Mouse (Mus musculus): ENCODE measurements at regions not wholly inside any gene's neighbourhood (a gene's known extent, or its start where the extent isn't known, plus 50 kb on each side); places are given as distances from the start of the nearest gene placed in this dataset.
A peak's percentile ranks its signal among the peaks of the same experiment; 100 is the strongest.

GRCm38 (mm10) chr10:87639339-87639738, 117.7 kb downstream of the Pah start:
- DNase-seq, result no peak
- intact Hi-C loops (cut with DNase I), result no loop called here

GRCm38 (mm10) chr10:87649091-87649490, 127.5 kb downstream of the Pah start:
- intact Hi-C loops (cut with DNase I), result loop anchor here (1.0 to 2.0 kb wide), 3 partner anchors 322 to 678 kb away; no protein-coding TSS in a partner anchor
- peak; percentile 30 to 41 for DNase-seq

GRCm38 (mm10) chr10:87652139-87652740, 130.6 kb downstream of the Pah start:
- intact Hi-C loops (cut with DNase I), result loop anchor here (5.0 to 10.0 kb wide), 2 partner anchors 200 to 463 kb away; no protein-coding TSS in a partner anchor
- DNase-seq, result no peak

DNA sequence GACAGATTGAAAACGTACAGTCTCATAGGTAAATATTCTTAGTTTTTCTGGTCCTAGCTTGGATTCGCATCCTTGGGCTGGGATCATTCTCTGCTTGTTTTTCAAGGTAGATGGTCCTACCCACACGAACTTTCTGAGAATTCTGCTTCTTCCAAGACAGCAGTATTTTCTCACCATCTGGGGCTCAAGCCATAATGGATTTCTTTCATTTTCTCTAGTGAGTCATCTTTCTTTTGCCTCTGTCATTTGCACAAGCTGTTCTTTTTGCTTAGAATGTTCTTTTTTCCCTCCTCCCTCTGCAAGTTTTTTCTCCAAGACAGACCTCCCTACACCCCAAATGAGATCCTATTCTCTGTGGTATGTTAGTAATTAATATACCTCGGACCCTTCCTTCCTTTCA, 132.5 kb downstream of the Pah start:
- intact Hi-C loops (cut with DNase I), result loop anchor here (5.0 to 10.0 kb wide), 2 partner anchors 198 to 461 kb away; no protein-coding TSS in a partner anchor
- no peak for DNase-seq

DNA sequence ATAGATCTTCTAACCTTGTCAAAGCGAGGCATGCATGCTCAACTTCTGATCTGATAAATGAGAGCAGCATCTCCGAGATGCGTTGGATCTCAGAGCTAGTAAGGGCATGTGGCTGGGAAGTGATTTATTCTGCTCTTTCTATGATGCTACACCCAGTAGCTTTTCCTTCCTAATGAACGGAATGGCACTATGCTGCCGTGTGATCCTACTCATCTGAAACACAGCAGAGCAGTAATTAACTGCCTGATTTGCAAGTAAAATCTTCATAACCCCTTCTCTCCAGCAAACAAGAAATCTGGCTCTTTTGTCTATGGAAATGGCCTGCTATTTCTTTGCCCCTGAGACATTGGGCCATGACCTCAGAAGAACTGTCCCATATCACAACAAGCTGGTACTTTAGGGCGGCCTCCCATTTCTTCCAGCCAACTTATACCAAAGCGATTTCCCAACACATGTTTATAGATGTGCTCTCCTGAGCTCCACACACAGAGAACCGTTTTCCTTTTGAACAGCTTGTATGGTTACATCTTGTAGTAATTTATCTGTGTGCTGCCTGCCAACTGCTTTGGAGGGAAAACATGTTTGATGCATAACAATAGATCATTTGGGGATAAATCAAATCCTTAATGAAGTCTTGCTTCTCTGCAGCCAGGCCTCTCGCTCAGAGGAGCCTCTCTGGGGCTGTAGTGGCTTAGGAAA, 144.6 kb downstream of the Pah start:
- DNase-seq, result peak in 1 of 2 experiments; percentile 5
- intact Hi-C loops (cut with DNase I), result no loop called here

- intact Hi-C loops (cut with DNase I), result no loop called here
- peak; percentile 46 to 57 for DNase-seq
These were observed 145.3 kb downstream of the Pah start for GRCm38 (mm10) chr10:87666719-87667387.

GRCm38 (mm10) chr10:87667651-87668140, 146.1 kb downstream of the Pah start:
- DNase-seq, result peak; percentile 12 to 25
- intact Hi-C loops (cut with DNase I), result no loop called here

GRCm38 (mm10) chr10:87674740-87675420, 153.3 kb downstream of the Pah start:
- DNase-seq, result no peak
- intact Hi-C loops (cut with DNase I), result no loop called here

DNA sequence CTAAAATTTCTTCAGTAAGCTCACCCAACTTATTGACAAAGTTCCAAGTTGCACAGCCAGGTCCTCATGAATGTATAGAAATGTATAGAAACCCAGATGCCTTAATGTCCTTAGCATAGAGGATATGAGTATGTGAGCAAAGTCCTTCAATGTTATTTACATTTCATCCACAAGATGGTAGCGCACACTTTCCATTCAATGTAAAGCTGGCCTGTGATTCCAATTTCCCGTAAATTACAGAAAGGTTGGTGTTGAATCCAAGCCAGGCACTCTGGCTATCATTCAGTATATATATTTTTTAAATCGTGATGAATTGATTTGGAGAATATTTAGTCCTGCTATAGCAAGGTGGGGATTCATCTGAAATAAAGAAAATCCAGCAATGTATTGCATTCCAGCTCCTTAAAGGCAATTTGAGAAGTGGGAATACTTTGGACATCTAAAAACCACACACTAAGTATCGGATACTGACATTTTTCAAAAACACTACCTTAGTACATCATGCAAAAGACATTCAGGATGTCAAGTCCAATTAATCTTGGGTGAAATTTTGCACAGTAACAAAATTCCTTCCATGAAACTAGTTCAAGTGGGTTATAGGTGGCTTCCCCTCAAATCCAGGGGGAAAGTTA, 154.6 kb downstream of the Pah start:
- no peak for DNase-seq
- intact Hi-C loops (cut with DNase I), result no loop called here

GRCm38 (mm10) chr10:87678984-87679383, 157.4 kb downstream of the Pah start:
- intact Hi-C loops (cut with DNase I), result no loop called here
- no peak for DNase-seq

- intact Hi-C loops (cut with DNase I), result no loop called here
- DNase-seq, result no peak
These were observed 164.7 kb downstream of the Pah start for GRCm38 (mm10) chr10:87686311-87686710.

GRCm38 (mm10) chr10:87686785-87687184, 165.2 kb downstream of the Pah start:
- no peak for DNase-seq
- intact Hi-C loops (cut with DNase I), result no loop called here

DNA sequence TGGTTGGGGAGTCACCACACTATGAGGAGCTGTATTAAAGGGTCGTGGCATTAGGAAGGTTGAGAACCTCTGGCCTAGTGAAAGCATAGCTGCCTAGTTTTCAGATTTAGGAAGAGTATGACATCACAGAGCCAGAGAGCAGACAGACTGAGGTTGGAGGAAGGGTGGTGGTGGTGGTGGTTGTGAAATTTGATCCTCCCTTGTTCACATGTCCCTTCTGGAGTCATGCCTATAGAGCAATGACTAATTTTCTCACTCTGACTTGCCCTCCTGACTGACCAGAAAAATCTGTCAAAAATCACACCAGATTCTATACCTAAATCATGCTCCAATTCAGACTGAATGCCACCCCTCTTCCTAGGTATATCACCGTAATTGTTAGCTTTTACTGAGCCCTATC, 166.2 kb downstream of the Pah start:
- intact Hi-C loops (cut with DNase I), result no loop called here
- no peak for DNase-seq

DNA sequence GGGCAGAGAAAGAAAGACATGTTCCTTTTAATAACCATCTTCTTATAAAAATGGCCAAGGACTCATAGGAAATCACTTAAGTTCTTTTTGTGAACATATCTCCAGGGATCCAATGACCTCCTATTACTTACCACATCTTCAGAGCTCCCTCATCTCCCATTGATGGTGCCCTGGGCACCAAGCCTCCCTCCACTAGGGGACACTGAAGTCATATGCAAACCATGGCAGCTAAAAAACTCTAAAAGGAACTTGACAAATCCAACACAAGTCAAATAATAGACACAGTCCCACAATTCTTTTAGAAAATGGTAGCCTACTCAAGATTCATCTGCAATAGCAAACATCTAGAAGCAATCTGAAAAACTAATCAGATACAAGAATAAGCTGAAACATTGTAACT, 167.2 kb upstream of the Igf1 start:
- DNase-seq, result peak in 1 of 2 experiments; percentile 12
- intact Hi-C loops (cut with DNase I), result loop anchor here (5.0 kb wide), 1 partner anchor 281 kb away; no protein-coding TSS in a partner anchor

DNA sequence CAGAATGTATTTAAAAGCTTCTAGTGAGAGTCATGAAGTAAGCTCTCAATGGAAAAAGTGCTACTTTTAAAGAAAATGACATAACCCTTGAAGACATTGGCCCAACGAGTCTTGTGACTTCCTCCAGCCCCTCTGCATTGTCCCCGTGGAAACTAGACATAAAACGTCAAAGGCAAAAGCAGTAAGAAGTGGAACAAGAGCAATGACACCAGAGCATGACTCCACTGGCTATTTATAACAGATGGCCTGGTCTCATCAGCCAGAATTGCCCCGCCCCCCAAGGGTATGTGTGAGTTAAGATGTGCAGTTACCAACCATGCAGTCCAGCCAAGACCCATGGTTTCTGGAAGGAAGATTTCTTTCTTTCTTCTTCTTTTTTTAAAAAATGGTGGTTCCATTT, 161.6 kb upstream of the Igf1 start:
- DNase-seq, result no peak

DNA sequence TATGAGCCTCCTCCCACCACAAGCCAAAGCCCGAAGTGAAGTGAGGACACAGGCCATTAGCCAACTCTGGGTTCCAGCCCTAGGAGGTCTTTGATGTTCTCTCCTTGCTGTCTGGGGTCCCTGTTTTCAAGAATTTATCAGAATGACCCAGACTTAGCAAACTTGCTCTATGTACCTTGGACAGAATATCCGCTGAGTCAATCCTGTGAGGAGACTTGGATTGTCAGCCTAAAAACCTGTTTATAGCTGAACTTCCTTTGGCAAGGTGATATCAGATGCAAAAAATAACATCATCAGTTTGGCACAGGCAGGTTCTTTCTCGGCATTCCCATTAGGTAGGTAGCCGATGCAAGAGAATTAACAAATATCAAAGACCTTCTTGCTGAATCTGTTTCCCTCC, 146.9 kb upstream of the Igf1 start:
- peak; percentile 4 to 7 for DNase-seq
- intact Hi-C loops (cut with DNase I), result no loop called here

More for the DNA sequence above, 161.6 kb upstream of the Igf1 start:
- intact Hi-C loops (cut with DNase I), result no loop called here

- intact Hi-C loops (cut with DNase I), result no loop called here
- peak; percentile 25 to 32 for DNase-seq
These were observed 146.3 kb upstream of the Igf1 start for GRCm38 (mm10) chr10:87711798-87712197.

DNA sequence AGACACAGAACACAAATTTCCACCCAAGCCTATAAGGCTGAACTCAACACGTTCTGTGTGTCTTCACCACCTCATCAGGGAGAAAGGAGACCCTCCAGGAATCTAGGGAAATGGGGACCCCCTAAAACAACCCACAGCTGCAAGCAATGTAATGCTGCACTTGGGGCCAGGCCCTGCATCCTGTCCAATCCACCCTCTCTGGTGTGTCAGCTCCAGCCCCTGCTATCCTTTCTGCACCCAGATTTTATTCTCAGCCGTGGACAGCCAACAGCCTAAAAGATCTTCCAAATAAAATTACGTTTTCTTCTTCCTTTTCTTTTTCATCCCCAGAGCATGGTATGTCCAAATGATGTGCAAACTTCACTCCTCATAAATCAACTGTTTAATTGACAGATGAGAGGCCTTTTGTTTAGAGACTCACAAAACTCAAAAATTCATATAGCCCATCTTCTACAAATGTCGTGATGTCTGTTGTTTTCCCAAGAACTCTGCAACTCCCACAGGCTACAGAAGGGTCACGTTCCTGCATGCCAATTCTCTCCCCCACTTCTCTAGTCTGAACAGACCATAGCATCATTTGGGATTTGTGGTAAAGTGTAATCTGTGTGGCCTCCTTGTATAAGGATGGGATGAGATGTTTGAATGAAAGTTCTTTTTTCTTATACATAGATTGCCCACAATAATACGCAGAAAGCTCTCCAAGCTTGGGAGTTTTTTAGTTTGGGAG, 142.0 kb upstream of the Igf1 start:
- intact Hi-C loops (cut with DNase I), result no loop called here
- no peak for DNase-seq

- intact Hi-C loops (cut with DNase I), result no loop called here
- DNase-seq, result no peak
These were observed 140.9 kb upstream of the Igf1 start for GRCm38 (mm10) chr10:87717156-87717555.

- intact Hi-C loops (cut with DNase I), result no loop called here
- no peak for DNase-seq
These were observed 139.6 kb upstream of the Igf1 start for GRCm38 (mm10) chr10:87718491-87718890.

Measured in heart, postnatal 36 days (tissue).